Mouse (Mus musculus) embryonic fibroblast, embryonic 13.5 days (primary cell): ENCODE results near the gene Tubb2b. TPM values are rescaled to one million over a fixed set of nuclear protein-coding genes. Genes with fewer than 3 reads are reported as not detected.

Experiments used
- H3K27ac ChIP-seq: 2 replicates; pipeline ENCODE4 v1.5.1; 2012; ENCODE audit warnings: low read length, control low read depth, inconsistent platforms; ENCODE audit not compliant: insufficient read depth
- H3K4me1 ChIP-seq: 2 replicates; pipeline ENCODE4 v1.6.1; 2011; ENCODE audit warnings: low read length; ENCODE audit not compliant: control insufficient read depth, insufficient read depth
- H3K4me3 ChIP-seq: 2 replicates; pipeline ENCODE4 v1.5.1; 2011; ENCODE audit warnings: mild to moderate bottlenecking, control low read depth, low read length; ENCODE audit not compliant: insufficient read depth
- CTCF ChIP-seq: IDR thresholded peaks from 2 replicates; pipeline ENCODE4 v1.5.1; 2011; ENCODE audit warnings: mild to moderate bottlenecking, control low read depth, low read length, moderate library complexity, borderline replicate concordance; ENCODE audit not compliant: insufficient read depth
- POLR2A ChIP-seq: IDR thresholded peaks from 2 replicates; pipeline ENCODE4 v1.6.1; 2011; ENCODE audit warnings: low read depth, mild to moderate bottlenecking, control low read depth, low read length, moderate library complexity
- polyA plus RNA-seq: library from polyadenylated mRNA; stranded (reverse); fragments of >200 nt; gene quantifications from 2 replicates; pipeline ENCODE4 v1.2.4, GENCODE M21; 2011; ENCODE audit warnings: low read depth; ENCODE audit not compliant: missing spikeins, insufficient read length

Gene Tubb2b
- polyA plus RNA-seq = 146 and 176 TPM in 2 replicates

GRCm38 (mm10) chr13:34130226-34130731 is at the start of gene Tubb2b:
Tubb2b (minus strand) TSS chr13:34130466.
- Histone ChIP-seq H3K4me1 (peaks cover 2% of the 10 kb centered on the region; the same call in 1 of the 2 replicates), H3K27ac (peak within 1 kb of the TSS; percentile 56), H3K4me3 (peak within 1 kb of the TSS; percentile 87)
- TF ChIP-seq CTCF (no peak), POLR2A (peak; percentile 90)

- H3K4me3 ChIP-seq = no peak overlapping the region
- no peak overlapping the region for H3K27ac ChIP-seq
- peaks cover 3% of the 10 kb centered on the region; the same call in 1 of the 2 replicates for H3K4me1 ChIP-seq
- no peak for TF ChIP-seq CTCF
- no peak for TF ChIP-seq POLR2A
Observed at GRCm38 (mm10) chr13:34174025-34174424, 43.8 kb upstream of the Tubb2b start.

GRCm38 (mm10) chr13:34163304-34163975 is 33.2 kb upstream of the Tubb2b start:
- Histone ChIP-seq H3K27ac (no peak overlapping the region), H3K4me3 (peak overlapping the region; percentile 68), H3K4me1 (peaks cover 2% of the 10 kb centered on the region; the same call in 1 of the 2 replicates)
- no peak for TF ChIP-seq CTCF

GRCm38 (mm10) chr13:34162491-34163303 is 32.4 kb upstream of the Tubb2b start, which contains the start of gene Psmg4:
Psmg4 (plus strand) TSS chr13:34162964.
- H3K27ac ChIP-seq = peak within 1 kb of the TSS; percentile 66
- peaks cover 2% of the 10 kb centered on the region; the same call in 1 of the 2 replicates for H3K4me1 ChIP-seq
- peak within 1 kb of the TSS; percentile 68 for H3K4me3 ChIP-seq
- TF ChIP-seq POLR2A = peak; percentile 69
- TF ChIP-seq CTCF = no peak

GRCm38 (mm10) chr13:34159926-34160325 is 29.7 kb upstream of the Tubb2b start:
- Histone ChIP-seq H3K4me3 (no peak overlapping the region), H3K27ac (no peak overlapping the region), H3K4me1 (peaks cover 2% of the 10 kb centered on the region; the same call in 1 of the 2 replicates)
- TF ChIP-seq CTCF = no peak
- TF ChIP-seq POLR2A = no peak

- Histone ChIP-seq H3K4me1 (peaks cover 3% of the 10 kb centered on the region; the same call in 1 of the 2 replicates), H3K27ac (no peak overlapping the region), H3K4me3 (no peak overlapping the region)
- TF ChIP-seq POLR2A (no peak), CTCF (no peak)
Observed at GRCm38 (mm10) chr13:34157596-34158157, 27.4 kb upstream of the Tubb2b start.

GRCm38 (mm10) chr13:34156840-34157185 is 26.5 kb upstream of the Tubb2b start:
- no peak overlapping the region for H3K4me3 ChIP-seq
- TF ChIP-seq CTCF (no peak), POLR2A (no peak)
- no peak overlapping the region for H3K27ac ChIP-seq
- peaks cover 3% of the 10 kb centered on the region; the same call in 1 of the 2 replicates for H3K4me1 ChIP-seq

- Histone ChIP-seq H3K4me3 (no peak overlapping the region), H3K27ac (no peak overlapping the region), H3K4me1 (peaks cover 3% of the 10 kb centered on the region; the same call in 1 of the 2 replicates)
- TF ChIP-seq CTCF (no peak), POLR2A (no peak)
Observed at GRCm38 (mm10) chr13:34156133-34156839, 26.0 kb upstream of the Tubb2b start.

GRCm38 (mm10) chr13:34154931-34155272 is 24.6 kb upstream of the Tubb2b start:
- Histone ChIP-seq H3K4me1 (peaks cover 3% of the 10 kb centered on the region; the same call in 1 of the 2 replicates), H3K4me3 (0 out of 2 replicates have a peak overlapping the region, but pooled peaks have one; percentile 15), H3K27ac (0 out of 2 replicates have a peak overlapping the region, but pooled peaks have one; percentile 11)
- TF ChIP-seq POLR2A (no peak), CTCF (peak; percentile 35; the same call in 1 of the 2 replicates)
